Mouse (Mus musculus): Measurements from ENCODE around the gene Rgmb.

The Rgmb gene

DNA sequence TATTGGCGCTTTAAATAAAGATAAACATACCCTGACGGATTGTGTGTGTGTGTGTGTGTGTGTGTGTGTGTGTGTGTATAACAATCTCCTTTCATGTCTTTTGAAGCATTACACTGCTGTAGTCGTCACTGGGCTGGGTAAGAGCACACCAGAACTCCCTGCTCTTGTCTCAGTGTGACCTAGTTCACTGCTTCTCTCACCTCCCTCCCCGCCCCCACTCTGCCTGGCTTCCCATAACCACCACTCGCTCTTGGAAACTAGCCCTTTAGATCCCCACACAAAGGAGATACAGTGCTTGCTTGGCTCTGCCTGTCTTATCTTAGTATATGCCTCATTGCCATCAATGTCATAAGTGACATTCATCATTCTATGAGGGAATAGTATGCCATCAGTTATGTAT, 54.5 kb downstream of the Rgmb start:
- DNase-seq (ENCODE audit: low spot score), result no peak

DNA sequence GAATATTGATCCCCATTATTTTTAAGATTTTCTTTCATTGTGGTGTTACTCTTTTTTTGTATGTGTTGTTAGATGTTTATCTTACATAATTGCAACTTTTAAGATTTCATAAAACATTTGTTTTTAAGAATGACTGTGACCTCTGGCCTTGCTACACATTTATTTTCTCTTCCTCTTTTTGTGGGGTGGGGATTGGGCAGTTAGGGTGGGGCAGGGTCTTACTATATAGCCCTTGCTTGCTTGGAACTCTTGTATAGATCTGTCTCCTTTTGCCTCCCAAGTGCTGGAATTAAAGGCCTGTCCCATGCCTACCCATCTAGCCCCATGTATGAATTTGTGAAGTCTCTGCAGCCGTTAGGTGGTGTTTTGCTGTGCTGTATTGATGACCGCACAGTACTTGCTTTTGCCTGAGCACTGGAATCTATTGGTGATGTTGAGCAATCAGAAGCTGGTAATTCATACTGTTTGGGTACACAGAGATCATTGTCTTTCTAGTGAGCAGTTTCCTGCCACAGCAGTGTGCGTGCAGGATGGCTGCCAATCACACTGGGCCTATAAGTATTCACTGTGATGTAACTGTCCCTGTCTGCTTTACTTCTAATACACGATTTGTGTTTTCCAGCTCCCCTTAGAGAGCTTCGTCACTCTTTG, 56.1 kb downstream of the Rgmb start:
- no peak for DNase-seq (ENCODE audit: low spot score)

DNA sequence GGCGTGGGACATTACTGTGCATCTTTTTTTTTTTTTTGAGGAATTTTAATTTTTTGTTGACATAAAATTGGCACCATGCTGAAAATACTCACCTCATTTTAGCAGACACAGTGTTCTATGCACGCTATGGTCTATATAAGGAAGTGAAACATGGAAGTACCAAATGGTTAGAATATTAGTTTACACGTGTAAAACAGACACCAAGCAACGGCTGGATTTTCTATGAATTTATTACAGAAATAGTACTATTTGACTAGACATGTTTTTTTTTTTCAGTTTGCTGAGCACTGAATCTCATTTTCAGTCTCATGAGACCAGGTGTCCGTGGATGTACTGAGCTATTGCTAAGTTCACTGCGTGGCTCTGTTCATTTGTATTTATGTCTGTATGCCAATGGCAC, 56.9 kb downstream of the Rgmb start:
- DNase-seq (ENCODE audit: low spot score), result no peak

DNA sequence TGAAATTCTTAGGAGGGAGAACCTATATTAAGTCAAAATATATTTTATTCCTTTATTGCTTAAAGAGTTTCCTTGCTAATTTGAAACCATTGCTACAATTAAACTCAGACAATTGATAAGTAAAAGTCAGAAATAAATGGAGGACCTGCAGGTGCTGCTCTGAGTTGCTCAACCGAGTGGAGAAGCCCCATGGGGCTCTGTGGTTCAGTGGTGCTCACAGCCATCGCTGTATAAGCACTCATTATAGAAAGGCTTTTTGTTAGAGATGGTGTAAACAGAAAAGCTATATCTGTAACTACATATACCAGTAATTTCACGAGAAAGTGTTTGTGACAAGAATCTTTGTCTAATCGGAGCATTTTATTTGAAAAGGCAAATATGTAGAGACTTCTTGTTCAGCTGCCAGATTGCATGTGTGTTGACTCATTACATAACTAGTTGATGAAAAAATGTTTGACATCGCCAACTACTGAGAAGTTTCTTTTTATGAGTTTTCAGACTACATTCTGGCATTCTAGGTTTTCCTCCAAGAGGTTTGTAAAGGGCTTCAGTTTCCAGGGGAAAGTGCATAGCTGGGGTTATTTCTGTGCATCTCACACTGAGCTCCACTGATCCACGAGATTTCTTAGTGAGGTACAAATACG, 61.6 kb downstream of the Rgmb start:
- no peak for DNase-seq (ENCODE audit: low spot score)

DNA sequence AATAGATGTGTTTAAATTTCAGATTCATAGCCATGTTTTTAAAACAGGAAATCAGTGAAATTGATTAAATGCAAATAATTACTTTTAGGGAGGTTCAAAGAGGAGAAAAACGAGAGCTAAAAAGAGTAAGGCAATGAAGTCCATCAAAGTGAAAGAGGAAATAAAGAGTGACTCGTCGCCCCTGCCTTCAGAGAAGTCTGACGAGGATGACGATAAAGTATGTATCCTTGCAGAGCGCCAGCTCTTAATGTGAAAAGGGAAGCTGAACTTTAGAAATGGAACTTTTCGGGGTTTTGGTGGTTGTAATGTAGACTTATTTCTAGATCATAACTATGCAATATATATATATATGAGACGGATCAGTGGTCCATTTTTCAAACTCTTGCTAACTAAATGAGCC, 69.6 kb downstream of the Rgmb start:
- no peak for DNase-seq (ENCODE audit: low spot score)

Data from embryo, embryonic 10 days (tissue).